Mouse (Mus musculus) limb, embryonic 14.5 days (tissue): ENCODE measurements around the gene Rab19. TPM values are rescaled to one million over a fixed set of nuclear protein-coding genes. Genes with fewer than 3 reads are reported as not detected.

Source experiments
- ATAC-seq: fragments of 200-750 bp; cut with Nextera tagmentation; 2 replicates; pipeline ENCODE4 v1.8.0; 2017; ENCODE audit warnings: low read depth, moderate number of reproducible peaks, moderate TSS enrichment; ENCODE audit not compliant: low FRiP score
- DNase-seq: peaks from one replicate; pipeline ENCODE4 v3.0.0-alpha.2; 2015; ENCODE audit warnings: low spot score
- H3K27ac ChIP-seq: fragments of 300-500 bp; sonication (generic); replicated peaks from 2 replicates; pipeline ENCODE4 v1.5.1; 2014; ENCODE audit warnings: low read depth, mild to moderate bottlenecking, low read length, moderate library complexity, mixed read lengths
- H3K27me3 ChIP-seq: fragments of 300-500 bp; sonication (generic); 2 replicates; pipeline ENCODE4 v1.6.1; 2014; ENCODE audit warnings: low read length, mixed read lengths; ENCODE audit not compliant: control insufficient read depth, insufficient read depth
- H3K36me3 ChIP-seq: fragments of 300-500 bp; sonication (generic); 2 replicates; pipeline ENCODE4 v1.6.1; 2014; ENCODE audit warnings: mild to moderate bottlenecking, low read length, moderate library complexity, mixed read lengths; ENCODE audit not compliant: control insufficient read depth, insufficient read depth
- H3K4me1 ChIP-seq: fragments of 300-500 bp; sonication (generic); 2 replicates; pipeline ENCODE4 v1.6.1; 2014; ENCODE audit warnings: antibody characterized with exemption, low read length, mixed read lengths; ENCODE audit not compliant: control insufficient read depth, insufficient read depth
- H3K4me2 ChIP-seq: fragments of 300-500 bp; sonication (generic); replicated peaks from 2 replicates; pipeline ENCODE4 v1.6.1; 2014; ENCODE audit warnings: low read depth, mild to moderate bottlenecking, low read length, moderate library complexity; ENCODE audit not compliant: severe bottlenecking
- H3K4me3 ChIP-seq: fragments of 300-500 bp; sonication (generic); replicated peaks from 2 replicates; pipeline ENCODE4 v1.5.1; 2014; ENCODE audit warnings: low read length
- H3K9ac ChIP-seq: fragments of 300-500 bp; sonication (generic); 2 replicates; pipeline ENCODE4 v1.6.1; 2014; ENCODE audit warnings: mild to moderate bottlenecking, low read depth, low read length, moderate library complexity; ENCODE audit not compliant: severe bottlenecking
- H3K9me3 ChIP-seq: fragments of 300-500 bp; sonication (generic); 2 replicates; pipeline ENCODE4 v1.6.1; 2016; ENCODE audit warnings: low read length; ENCODE audit not compliant: control insufficient read depth
- POLR2A ChIP-seq: fragments of 200-500 bp; IDR thresholded peaks from 2 replicates; pipeline ENCODE4 v1.8.0; 2012; ENCODE audit warnings: inconsistent platforms, mild to moderate bottlenecking, moderate library complexity, borderline replicate concordance; ENCODE audit not compliant: insufficient read depth, insufficient read length; ENCODE audit errors: extremely low read depth
- WGBS: fragments of 180-500 bp; shearing (Covaris S2); extraction: QIAGEN DNeasy Blood & Tissue Kit; methylation state at CpG from one replicate; pipeline ENCODE4 v1.1.7; 2014; 5-methylcytosine and 5-hydroxymethylcytosine counted together
- polyA plus RNA-seq, 2 experiments: library from polyadenylated mRNA; depleted of rRNA in 1 of 2; stranded (reverse) in 1 of 2; unstranded in 1 of 2; fragments of >200 nt; fragmentation: Nextera tagmentation in 1 of 2; extraction: Ambion mirVana in 1 of 2; gene quantifications; 2 replicates each; pipeline versions ENCODE4 v1.2.1 to v1.2.3; 2012 to 2014

Rab19 gene
- polyA plus RNA-seq, 2 experiments: 0.52 to 1.3 TPM

DNA sequence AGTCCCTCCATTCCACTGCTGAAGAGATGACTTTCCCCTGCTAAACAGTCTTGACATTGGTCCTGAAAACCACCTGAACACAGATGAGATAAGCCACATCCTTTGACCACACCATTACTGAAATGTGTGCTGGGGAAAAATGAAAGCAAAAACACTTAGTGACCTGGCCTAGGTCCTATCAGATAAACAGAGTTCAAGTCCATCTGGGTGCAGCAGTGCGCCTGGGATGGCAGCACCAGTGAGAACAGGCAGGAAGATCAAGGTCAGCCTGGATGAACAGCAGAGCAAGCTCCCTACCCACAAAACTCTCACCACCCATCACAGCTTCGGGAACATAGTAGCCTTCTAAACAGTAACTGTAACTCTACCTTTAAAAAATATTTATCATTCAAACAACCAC is 39.2 kb upstream of the Rab19 start:
- no peaks in the 10 kb centered on the region for H3K27me3 ChIP-seq
- TF ChIP-seq POLR2A: no peak
- no peaks in the 10 kb centered on the region for H3K9me3 ChIP-seq
- WGBS: 91% methylated on average over 2 of the region's 2 CpGs
- H3K36me3 ChIP-seq: peaks cover 76% of the 10 kb centered on the region
- no peaks in the 10 kb centered on the region for H3K4me1 ChIP-seq
- no peak overlapping the region for H3K9ac ChIP-seq
- ATAC-seq (no peak), DNase-seq (no peak)
- H3K4me2 ChIP-seq: no peak overlapping the region
- no peak overlapping the region for H3K4me3 ChIP-seq
- no peak overlapping the region for H3K27ac ChIP-seq

DNA sequence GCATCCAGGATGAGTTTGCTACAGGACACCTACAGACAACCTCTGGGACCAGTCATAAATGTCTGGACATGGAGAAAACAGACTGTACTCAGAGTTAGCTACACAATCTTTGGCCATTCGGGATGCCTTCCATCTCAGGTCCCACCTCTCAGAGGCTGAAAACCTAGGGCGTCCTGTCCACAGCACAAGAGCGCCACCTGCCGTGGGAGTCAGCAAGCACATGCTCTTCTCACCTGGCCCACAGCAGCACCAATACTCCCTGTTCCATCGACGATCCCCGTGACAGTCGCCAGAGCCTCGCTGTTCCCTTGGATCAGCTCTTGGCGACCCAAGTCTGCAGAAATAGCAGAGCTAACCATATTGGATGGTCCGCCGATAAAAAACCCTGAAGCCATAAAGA is 37.0 kb upstream of the Rab19 start:
- Histone ChIP-seq H3K36me3 (peaks cover 66% of the 10 kb centered on the region), H3K9ac (no peak overlapping the region), H3K27me3 (no peaks in the 10 kb centered on the region), H3K4me2 (no peak overlapping the region), H3K4me1 (peaks cover 7% of the 10 kb centered on the region; the same call in 1 of the 2 replicates), H3K4me3 (no peak overlapping the region), H3K27ac (no peak overlapping the region), H3K9me3 (no peaks in the 10 kb centered on the region)
- DNase-seq (peak; percentile 63), ATAC-seq (peak; percentile 65; the same call in 1 of the 2 replicates)
- WGBS: 22% methylated on average over 12 of the region's 12 CpGs
- no peak for TF ChIP-seq POLR2A

DNA sequence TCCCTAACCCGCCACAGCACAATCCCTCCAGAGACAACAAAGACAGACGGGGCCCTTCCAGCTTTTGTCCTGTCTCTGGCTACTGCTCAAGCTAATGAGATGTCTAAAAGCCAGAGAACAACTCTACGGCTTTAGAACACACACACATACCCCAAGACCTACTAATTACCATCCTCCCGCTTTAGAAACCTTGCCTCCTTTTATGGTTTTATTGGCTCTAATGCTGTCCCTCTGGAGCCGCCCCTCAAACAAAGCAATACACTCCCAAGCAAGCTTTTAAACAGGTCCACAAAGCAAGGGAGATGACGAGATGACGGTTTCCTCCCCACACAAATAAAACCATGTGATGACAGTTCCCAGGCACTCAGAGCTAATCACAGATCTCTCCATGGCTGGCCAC is 35.5 kb upstream of the Rab19 start:
- Histone ChIP-seq H3K9ac (no peak overlapping the region), H3K27ac (no peak overlapping the region), H3K9me3 (no peaks in the 10 kb centered on the region), H3K4me3 (no peak overlapping the region), H3K4me2 (no peak overlapping the region), H3K27me3 (no peaks in the 10 kb centered on the region), H3K4me1 (peaks cover 7% of the 10 kb centered on the region; the same call in 1 of the 2 replicates), H3K36me3 (peaks cover 71% of the 10 kb centered on the region)
- ATAC-seq (no peak), DNase-seq (no peak)
- 49% methylated on average over 7 of the region's 7 CpGs for WGBS
- TF ChIP-seq POLR2A: no peak

DNA sequence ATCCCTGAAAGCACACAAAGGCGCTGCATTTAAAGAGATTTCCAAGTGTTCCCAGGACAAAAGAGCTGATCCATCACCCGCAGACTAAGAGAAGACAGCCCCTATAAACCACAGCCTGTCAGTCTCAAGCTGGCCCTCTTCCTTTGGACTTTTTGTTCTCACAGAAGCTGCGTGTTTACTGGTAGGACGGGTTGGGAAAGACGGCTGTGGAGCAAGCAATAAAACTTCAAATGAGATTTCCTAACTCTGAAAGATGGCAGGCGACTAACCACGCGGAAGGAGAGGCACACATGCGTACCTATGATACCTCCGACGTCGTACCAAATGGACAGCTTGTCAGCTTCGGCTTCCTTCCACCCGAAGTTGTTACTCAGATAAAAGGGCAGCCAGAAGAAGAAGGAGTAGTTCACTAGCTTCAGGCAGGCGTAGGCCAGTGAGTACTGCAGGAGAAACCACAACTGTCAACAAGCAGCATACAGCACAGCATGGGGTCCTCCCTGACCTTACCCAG is 33.9 kb upstream of the Rab19 start:
- ATAC-seq (no peak), DNase-seq (no peak)
- H3K27ac ChIP-seq: no peak overlapping the region

DNA sequence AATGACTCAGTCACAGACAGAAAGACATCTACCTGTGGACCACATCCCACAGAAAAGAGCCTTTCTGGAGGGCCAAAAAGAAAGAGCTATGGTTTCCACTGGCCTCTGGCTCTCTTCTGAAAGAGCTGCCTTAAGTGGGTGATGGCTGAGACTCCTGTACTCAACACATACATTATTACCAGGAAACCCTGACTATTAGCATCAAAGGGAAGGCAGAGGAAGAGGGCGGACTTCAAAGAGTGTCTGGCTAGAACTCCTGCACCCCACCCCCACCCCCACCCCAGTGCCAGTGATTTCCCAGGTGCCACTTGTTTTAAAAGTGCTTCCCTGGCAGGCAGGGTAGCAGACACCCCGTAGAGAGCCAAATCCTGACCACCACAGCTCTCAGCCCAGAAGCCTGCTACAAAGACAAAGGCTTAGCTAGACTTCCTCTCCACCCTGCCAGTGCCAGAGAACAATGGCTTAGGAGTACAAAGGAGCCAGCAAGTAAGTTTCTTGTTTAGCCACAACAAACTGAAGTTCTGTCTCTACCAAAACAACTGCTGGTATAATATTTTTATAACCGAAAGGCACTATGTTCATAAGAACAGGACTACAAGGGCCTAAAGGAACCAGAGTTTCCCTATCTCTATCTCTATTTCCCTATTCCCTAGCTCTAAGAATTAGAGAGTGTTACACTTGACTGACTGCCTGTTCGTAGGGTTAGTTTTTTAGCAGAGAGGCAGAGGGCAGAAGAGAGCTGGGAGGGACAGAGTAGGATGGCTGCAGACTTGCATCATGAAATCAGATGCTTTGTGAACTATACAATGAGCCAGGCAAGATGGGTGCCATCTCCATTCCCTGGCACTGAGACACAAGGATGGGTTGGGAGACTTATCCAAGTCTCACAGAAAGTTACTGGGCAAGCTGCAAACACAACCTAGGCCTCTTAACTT is 32.8 kb upstream of the Rab19 start:
- no peak overlapping the region for H3K4me2 ChIP-seq
- WGBS: 31% methylated on average over 4 of the region's 4 CpGs
- H3K9ac ChIP-seq: no peak overlapping the region
- ATAC-seq: no peak
- H3K4me3 ChIP-seq: no peak overlapping the region
- H3K36me3 ChIP-seq: peaks cover 79% of the 10 kb centered on the region
- no peak for TF ChIP-seq POLR2A
- H3K27me3 ChIP-seq: no peaks in the 10 kb centered on the region
- H3K9me3 ChIP-seq: no peaks in the 10 kb centered on the region
- no peak for DNase-seq
- peaks cover 7% of the 10 kb centered on the region; the same call in 1 of the 2 replicates for H3K4me1 ChIP-seq
- no peak overlapping the region for H3K27ac ChIP-seq

More for the DNA sequence above, 33.9 kb upstream of the Rab19 start:
- Histone ChIP-seq H3K36me3 (peaks cover 79% of the 10 kb centered on the region), H3K9me3 (no peaks in the 10 kb centered on the region), H3K4me3 (no peak overlapping the region), H3K27me3 (no peaks in the 10 kb centered on the region), H3K4me1 (peaks cover 7% of the 10 kb centered on the region; the same call in 1 of the 2 replicates), H3K9ac (no peak overlapping the region), H3K4me2 (no peak overlapping the region)
- TF ChIP-seq POLR2A: no peak
- 23% methylated on average over 15 of the region's 15 CpGs for WGBS
